Mouse (Mus musculus): Measurements from ENCODE around the gene Vpreb3. TPM values are rescaled to one million over a fixed set of nuclear protein-coding genes. Genes with fewer than 3 reads are reported as not detected.

The Vpreb3 gene
- 1.0 and 1.4 TPM in 2 replicates for polyA plus RNA-seq (2015; fragmentation: Nextera tagmentation; extraction: Ambion mirVana)

DNA sequence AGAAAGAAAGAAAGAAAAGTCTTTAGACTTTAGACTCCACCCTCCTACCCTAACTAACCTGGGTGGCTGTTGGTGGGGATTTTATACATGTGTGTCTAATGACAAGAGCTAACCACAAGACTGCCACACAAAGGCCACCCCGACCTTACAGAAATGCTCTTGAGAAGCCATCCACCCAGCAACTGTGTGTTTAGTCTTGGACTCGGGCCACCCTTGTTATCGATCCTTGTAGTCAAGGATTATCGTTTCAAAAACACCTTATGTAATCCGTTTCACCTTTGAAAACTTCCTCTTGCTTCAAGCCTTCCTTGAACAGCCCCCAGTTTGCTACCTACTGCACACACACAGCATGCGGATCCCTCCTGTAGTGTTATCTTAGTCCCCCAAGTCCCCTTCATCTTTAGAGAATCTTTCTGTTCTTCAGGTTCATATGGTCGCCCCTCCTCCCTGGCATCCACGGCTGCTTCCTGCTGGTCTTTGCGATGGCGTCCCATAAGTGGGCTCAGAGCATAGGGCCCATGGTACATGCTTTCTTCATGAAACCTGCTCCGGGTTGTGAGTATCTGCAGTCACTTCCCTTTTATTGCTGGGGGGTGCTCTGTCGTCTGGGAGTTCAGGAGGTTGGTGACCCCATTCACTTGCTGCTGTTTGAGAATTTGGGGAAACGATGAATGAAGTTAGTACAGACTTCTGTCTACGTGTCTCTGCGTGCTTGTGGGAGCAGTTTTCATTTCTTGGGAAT, at the start of gene Vpreb3:
Vpreb3 (plus strand) TSS at position 322 of the 742 bp plus-strand sequence.
- Histone ChIP-seq H3K4me1 (peaks cover 12% of the 10 kb centered on the region; the same call in 1 of the 2 replicates), H3K27ac (replicated peaks) (peak within 1 kb of the TSS; percentile 65), H3K9me3 (replicated peaks) (no peaks in the 10 kb centered on the region), H3K4me3 (replicated peaks) (no peak within 1 kb of the TSS), H3K27me3 (replicated peaks) (no peaks in the 10 kb centered on the region), H3K9ac (replicated peaks) (no peak within 1 kb of the TSS), H3K36me3 (no peaks in the 10 kb centered on the region), H3K4me2 (0 out of 2 replicates have a peak within 1 kb of the TSS, but pooled peaks have one; percentile 2)
- 84% methylated on average over 15 of the region's 15 CpGs for WGBS
- no peak for ATAC-seq (ENCODE audit: low FRiP score)

DNA sequence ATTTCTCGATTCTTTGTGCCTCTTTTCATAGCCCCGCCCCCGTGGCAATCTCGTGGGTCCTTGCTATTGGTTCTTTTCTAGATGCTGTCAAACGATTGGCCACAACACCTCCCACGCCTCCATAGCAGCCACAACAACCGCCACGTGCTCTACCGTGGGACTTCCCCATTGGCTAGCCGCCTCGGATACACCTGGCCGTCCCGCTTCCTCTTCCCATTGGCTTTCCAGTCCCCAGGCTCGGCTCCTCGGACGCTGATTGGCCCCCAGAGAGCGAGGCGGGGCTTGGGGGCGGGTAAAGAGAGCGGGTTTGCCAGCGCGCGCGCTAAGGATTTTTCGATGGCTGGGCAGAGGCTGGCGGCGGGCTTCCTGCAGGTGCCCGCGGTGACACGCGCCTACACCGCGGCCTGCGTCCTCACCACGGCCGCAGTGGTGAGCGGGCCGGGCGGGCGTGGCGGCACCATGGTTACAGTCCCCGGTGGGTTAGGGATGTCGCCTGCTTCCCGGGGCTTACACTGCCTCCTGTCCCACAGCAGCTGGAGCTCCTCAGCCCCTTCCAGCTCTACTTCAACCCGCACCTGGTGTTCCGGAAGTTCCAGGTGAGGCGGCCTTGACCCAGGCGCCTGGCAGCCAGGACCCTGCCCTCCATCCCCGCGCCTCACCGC, 49.6 kb upstream of the Vpreb3 start, which contains the start of gene Derl3:
Derl3 (plus strand) TSS at position 325 of the 662 bp plus-strand sequence.
- Histone ChIP-seq H3K9me3 (replicated peaks) (no peaks in the 10 kb centered on the region), H3K27me3 (replicated peaks) (no peaks in the 10 kb centered on the region), H3K4me3 (replicated peaks) (peak within 1 kb of the TSS; percentile 46), H3K36me3 (peaks cover 40% of the 10 kb centered on the region), H3K9ac (replicated peaks) (peak within 1 kb of the TSS; percentile 44), H3K27ac (replicated peaks) (peak within 1 kb of the TSS; percentile 72; the same call in 1 of the 2 replicates), H3K4me2 (peak within 1 kb of the TSS; percentile 96), H3K4me1 (peaks cover 12% of the 10 kb centered on the region)
- 1% methylated on average over 50 of the region's 51 CpGs for WGBS
- ATAC-seq (ENCODE audit: low FRiP score): peak; percentile 99

DNA sequence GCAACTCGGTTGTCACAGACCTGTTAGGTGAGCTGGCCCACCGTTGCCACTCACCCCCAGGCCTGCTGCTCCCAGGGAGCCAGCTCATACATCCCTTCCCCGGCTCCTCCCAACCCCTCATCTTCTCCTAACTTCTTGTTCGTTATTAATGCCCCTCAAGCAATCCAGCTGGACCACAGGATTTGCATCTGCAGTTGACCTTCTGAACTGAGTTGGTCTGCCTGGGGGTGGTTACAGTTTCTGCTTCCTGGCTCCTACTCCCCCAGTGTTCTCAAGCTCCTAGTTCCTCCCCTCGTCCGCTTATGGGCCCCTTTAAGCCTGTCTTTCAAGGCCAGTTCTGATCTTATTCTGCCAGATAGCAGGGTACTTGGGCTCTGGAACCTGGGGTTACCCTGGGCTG, 48.3 kb upstream of the Vpreb3 start:
- H3K36me3 ChIP-seq: peaks cover 47% of the 10 kb centered on the region
- H3K4me1 ChIP-seq: peaks cover 16% of the 10 kb centered on the region
- 83% methylated on average over 6 of the region's 6 CpGs for WGBS
- no peaks in the 10 kb centered on the region for H3K27me3 ChIP-seq (replicated peaks)
- H3K9ac ChIP-seq (replicated peaks): no peak overlapping the region
- no peaks in the 10 kb centered on the region for H3K9me3 ChIP-seq (replicated peaks)
- H3K4me2 ChIP-seq: no peak overlapping the region
- H3K27ac ChIP-seq (replicated peaks): no peak overlapping the region
- H3K4me3 ChIP-seq (replicated peaks): no peak overlapping the region
- ATAC-seq (ENCODE audit: low FRiP score): no peak

DNA sequence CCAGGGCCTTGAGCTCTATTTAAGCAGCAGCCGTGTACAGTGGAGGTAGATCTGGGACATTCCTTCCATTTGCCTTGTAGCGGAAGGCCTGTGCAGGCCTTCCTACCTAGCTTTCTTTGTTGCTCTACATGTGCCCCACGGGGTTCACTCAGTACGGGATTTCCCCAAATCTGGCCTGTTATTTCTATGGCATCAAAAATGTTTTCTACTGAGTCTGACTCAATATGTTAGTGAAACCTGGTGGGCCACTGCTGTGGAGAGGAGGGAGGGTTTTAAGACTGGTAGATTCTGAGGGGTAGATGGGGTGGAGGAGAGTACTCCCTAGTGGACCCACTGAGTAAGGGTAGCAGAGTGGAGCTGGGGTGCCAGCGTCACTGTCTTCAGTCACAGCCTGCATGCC, 47.1 kb upstream of the Vpreb3 start:
- H3K9ac ChIP-seq (replicated peaks): no peak overlapping the region
- H3K27me3 ChIP-seq (replicated peaks): no peaks in the 10 kb centered on the region
- H3K4me3 ChIP-seq (replicated peaks): no peak overlapping the region
- 96% methylated on average over 5 of the region's 5 CpGs for WGBS
- H3K4me1 ChIP-seq: peaks cover 16% of the 10 kb centered on the region
- no peak overlapping the region for H3K4me2 ChIP-seq
- H3K36me3 ChIP-seq: peaks cover 54% of the 10 kb centered on the region
- no peaks in the 10 kb centered on the region for H3K9me3 ChIP-seq (replicated peaks)
- no peak overlapping the region for H3K27ac ChIP-seq (replicated peaks)
- ATAC-seq (ENCODE audit: low FRiP score): no peak

DNA sequence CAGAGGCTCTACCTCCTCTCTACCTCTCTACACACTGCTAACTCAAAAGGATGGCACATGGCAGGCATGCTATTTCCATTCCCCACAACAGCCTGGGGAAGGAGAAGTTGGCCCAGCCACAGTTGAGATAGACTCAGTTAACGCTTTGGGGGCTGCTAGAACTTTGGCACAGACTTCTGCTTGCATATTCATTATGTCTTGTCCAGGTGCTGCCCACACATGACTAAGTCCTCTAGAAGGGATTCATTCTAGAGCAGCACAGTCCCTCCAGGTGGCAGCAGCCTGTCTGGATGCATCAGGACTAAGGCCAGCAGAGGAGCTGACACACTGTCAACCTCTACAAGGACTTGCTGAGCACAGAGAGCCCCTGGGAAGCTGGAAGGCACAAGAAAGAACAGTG, 46.6 kb upstream of the Vpreb3 start:
- Histone ChIP-seq H3K9ac (replicated peaks) (no peak overlapping the region), H3K4me3 (replicated peaks) (no peak overlapping the region), H3K4me2 (no peak overlapping the region), H3K36me3 (peaks cover 59% of the 10 kb centered on the region), H3K27ac (replicated peaks) (no peak overlapping the region), H3K4me1 (peaks cover 16% of the 10 kb centered on the region), H3K27me3 (replicated peaks) (no peaks in the 10 kb centered on the region), H3K9me3 (replicated peaks) (no peaks in the 10 kb centered on the region)
- 92% methylated on average over 1 of the region's 1 CpGs for WGBS
- no peak for ATAC-seq (ENCODE audit: low FRiP score)

DNA sequence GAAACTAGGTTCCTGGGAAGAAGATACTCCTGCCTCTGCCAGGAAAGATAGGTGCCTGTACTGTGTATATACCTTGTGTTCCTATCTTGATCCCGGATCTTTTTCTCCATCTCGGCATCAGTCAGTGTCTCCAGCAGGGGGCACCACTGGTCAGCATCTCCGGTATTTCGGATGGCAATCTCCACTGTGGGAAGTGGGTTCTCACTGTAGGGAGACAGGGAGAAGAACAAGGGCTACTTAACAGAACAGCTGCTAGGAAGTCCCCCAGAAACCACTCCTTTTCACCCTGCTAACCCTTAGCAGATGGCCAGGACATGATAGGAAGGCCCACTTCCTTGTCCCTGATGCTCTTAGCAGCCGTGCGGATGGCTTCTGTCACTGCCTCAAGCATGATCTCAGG, 45.5 kb upstream of the Vpreb3 start:
- H3K36me3 ChIP-seq: peaks cover 70% of the 10 kb centered on the region
- H3K4me1 ChIP-seq: peaks cover 16% of the 10 kb centered on the region
- no peak overlapping the region for H3K4me3 ChIP-seq (replicated peaks)
- H3K27ac ChIP-seq (replicated peaks): no peak overlapping the region
- no peaks in the 10 kb centered on the region for H3K27me3 ChIP-seq (replicated peaks)
- H3K4me2 ChIP-seq: no peak overlapping the region
- H3K9me3 ChIP-seq (replicated peaks): no peaks in the 10 kb centered on the region
- WGBS: 39% methylated on average over 6 of the region's 6 CpGs
- no peak overlapping the region for H3K9ac ChIP-seq (replicated peaks)
- no peak for ATAC-seq (ENCODE audit: low FRiP score)

DNA sequence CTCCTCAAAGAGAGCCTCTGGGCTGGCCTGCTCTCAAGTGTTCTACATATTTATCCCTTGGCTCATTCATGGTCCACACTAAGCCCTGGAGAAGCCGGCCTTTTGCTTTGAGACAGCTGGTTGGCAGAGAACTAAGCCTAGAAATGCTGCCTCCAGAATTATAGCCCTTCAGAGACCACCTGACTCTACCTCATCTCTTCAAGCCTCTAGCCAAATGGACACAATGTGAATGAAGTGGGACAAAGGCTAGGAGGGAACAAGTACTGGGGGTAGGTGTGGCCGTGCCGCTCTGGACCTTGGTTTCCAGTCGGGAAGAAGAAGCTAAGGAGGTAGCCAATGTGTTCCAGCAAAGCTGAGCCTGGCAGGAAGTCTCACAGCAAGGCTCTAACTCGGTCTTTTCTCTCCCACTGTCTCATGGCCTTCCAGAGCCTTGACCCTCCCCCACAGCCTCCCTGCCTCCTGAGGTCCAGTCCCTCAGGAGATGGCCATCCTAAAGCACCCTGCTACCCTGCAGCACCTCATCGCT, 44.8 kb upstream of the Vpreb3 start:
- 75% methylated on average over 6 of the region's 6 CpGs for WGBS
- ATAC-seq (ENCODE audit: low FRiP score): no peak
- peaks cover 78% of the 10 kb centered on the region for H3K36me3 ChIP-seq
- H3K4me1 ChIP-seq: peaks cover 16% of the 10 kb centered on the region
- H3K4me2 ChIP-seq: no peak overlapping the region
- H3K9ac ChIP-seq (replicated peaks): no peak overlapping the region
- H3K27me3 ChIP-seq (replicated peaks): no peaks in the 10 kb centered on the region
- no peak overlapping the region for H3K4me3 ChIP-seq (replicated peaks)
- peak overlapping the region; percentile 61; the same call in 1 of the 2 replicates for H3K27ac ChIP-seq (replicated peaks)
- no peaks in the 10 kb centered on the region for H3K9me3 ChIP-seq (replicated peaks)

DNA sequence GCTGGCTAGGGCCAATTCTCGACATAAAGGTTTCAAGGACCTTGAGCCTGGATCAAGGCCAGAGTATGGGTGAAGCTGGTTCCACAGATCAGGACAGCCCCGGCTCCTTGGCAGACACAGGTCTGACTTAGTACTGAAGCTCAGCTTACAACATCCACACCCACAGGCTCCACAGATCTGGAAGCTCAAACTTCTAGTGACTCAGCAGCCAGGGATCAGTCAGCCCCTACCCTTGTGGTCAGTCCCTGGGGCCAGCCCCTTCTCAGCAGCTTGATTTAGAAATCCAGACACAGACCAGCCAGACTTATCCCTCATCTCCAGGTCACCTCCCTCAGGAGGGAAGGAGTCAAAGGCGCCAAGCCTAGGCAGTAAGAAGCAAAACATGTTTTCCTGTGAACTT, 44.0 kb upstream of the Vpreb3 start:
- Histone ChIP-seq H3K4me3 (replicated peaks) (no peak overlapping the region), H3K9me3 (replicated peaks) (no peaks in the 10 kb centered on the region), H3K27me3 (replicated peaks) (no peaks in the 10 kb centered on the region), H3K4me2 (no peak overlapping the region), H3K36me3 (peaks cover 85% of the 10 kb centered on the region), H3K9ac (replicated peaks) (no peak overlapping the region), H3K27ac (replicated peaks) (peak overlapping the region; percentile 61), H3K4me1 (peaks cover 9% of the 10 kb centered on the region; the same call in 1 of the 2 replicates)
- whole genome bisulfite sequencing: 77% methylated on average over 3 of the region's 3 CpGs
- ATAC-seq (ENCODE audit: low FRiP score): no peak

DNA sequence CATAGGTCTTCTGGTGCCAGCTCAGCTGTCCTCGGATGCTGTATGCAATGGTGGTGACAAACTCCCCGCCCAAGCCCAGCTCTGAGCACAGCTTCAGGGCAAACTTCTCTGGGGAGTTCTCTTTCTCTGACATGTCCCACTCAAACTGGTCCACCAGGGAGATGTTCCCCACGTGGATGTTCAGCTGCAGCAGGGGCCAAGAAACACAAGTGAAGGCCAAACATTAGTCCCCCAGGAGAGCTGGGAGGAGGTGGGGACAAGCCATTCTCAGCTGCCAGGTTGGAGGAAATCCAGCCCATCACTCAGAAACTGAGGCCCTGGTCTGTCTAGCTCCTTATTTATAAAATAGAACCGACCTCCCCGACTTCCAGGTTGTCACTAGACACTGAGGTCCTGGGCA, 38.5 kb upstream of the Vpreb3 start:
- ATAC-seq (ENCODE audit: low FRiP score): no peak
- H3K4me1 ChIP-seq: no peaks in the 10 kb centered on the region
- H3K9ac ChIP-seq (replicated peaks): no peak overlapping the region
- no peaks in the 10 kb centered on the region for H3K27me3 ChIP-seq (replicated peaks)
- no peak overlapping the region for H3K4me3 ChIP-seq (replicated peaks)
- H3K4me2 ChIP-seq: no peak overlapping the region
- 90% methylated on average over 5 of the region's 5 CpGs for WGBS
- no peak overlapping the region for H3K27ac ChIP-seq (replicated peaks)
- H3K9me3 ChIP-seq (replicated peaks): no peaks in the 10 kb centered on the region
- H3K36me3 ChIP-seq: peaks cover 89% of the 10 kb centered on the region

DNA sequence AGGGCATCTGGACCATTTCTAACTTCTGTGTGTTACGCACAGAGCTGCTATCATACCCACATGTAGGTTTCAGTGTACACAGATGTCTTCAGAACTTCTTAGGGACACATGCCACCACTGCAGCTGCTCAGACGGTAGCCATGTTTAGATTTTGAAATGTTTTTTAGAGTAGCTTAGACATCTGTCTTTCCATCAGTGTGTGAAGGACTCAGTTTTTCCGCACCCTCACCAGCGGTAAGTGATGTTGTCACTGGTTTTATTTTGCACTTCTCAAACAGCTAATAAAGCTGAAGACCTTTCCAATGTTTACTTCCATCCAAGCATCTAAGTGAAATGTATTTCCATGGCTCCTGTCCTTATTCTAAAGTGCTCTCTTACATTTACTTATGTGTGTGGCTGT, 36.0 kb upstream of the Vpreb3 start:
- ATAC-seq (ENCODE audit: low FRiP score): no peak
- WGBS: 96% methylated on average over 4 of the region's 4 CpGs
- H3K9ac ChIP-seq (replicated peaks): no peak overlapping the region
- H3K9me3 ChIP-seq (replicated peaks): no peaks in the 10 kb centered on the region
- no peaks in the 10 kb centered on the region for H3K4me1 ChIP-seq
- H3K36me3 ChIP-seq: peaks cover 93% of the 10 kb centered on the region
- H3K4me2 ChIP-seq: no peak overlapping the region
- no peak overlapping the region for H3K4me3 ChIP-seq (replicated peaks)
- no peak overlapping the region for H3K27ac ChIP-seq (replicated peaks)
- H3K27me3 ChIP-seq (replicated peaks): no peaks in the 10 kb centered on the region

DNA sequence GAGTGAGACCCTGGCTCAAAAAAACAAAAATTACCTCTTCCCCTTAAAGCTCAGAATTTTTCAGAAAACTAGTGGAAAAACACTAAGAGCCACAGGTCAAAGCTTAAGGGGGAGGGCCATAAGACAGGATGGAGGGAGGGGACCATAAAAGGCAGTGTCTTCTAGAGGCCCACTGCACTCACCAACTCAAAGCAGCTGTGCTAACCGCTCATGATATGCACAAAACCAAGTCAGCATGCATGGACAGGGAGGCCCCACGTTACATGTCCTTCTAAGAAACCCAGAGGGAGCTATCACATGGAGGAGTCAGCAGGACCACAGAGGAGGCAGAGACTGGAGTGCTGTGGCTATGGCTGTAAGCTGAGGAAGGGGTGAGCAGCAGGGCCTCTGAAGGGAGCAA, 32.2 kb upstream of the Vpreb3 start:
- Histone ChIP-seq H3K4me2 (no peak overlapping the region), H3K9ac (replicated peaks) (no peak overlapping the region), H3K9me3 (replicated peaks) (no peaks in the 10 kb centered on the region), H3K4me3 (replicated peaks) (no peak overlapping the region), H3K4me1 (no peaks in the 10 kb centered on the region), H3K36me3 (peaks cover 83% of the 10 kb centered on the region), H3K27me3 (replicated peaks) (no peaks in the 10 kb centered on the region), H3K27ac (replicated peaks) (no peak overlapping the region)
- no peak for ATAC-seq (ENCODE audit: low FRiP score)
- 75% methylated on average over 2 of the region's 2 CpGs for WGBS
